Mouse (Mus musculus) kidney, postnatal 0 days (tissue): ENCODE measurements around the gene Mrpl12. TPM values are rescaled to one million over a fixed set of nuclear protein-coding genes. Genes with fewer than 3 reads are reported as not detected.
A peak's percentile ranks its signal among the peaks of the same experiment; 100 is the strongest.

Experiments
- ATAC-seq: fragments of 200-750 bp; cut with Nextera tagmentation; replicated peaks from 2 replicates; pipeline ENCODE4 v1.8.0; 2017; ENCODE audit warnings: low read depth, moderate number of reproducible peaks, moderate TSS enrichment, moderate library complexity; ENCODE audit not compliant: low FRiP score
- DNase-seq: peaks from one replicate; pipeline ENCODE4 v3.0.0-alpha.2; 2016; ENCODE audit warnings: low spot score
- H3K27ac ChIP-seq: fragments of 300-500 bp; sonication (generic); 2 replicates; pipeline ENCODE4 v1.5.1; 2014; ENCODE audit warnings: mild to moderate bottlenecking
- H3K27me3 ChIP-seq: fragments of 300-500 bp; sonication (generic); 2 replicates; pipeline ENCODE4 v1.6.1; 2014; ENCODE audit warnings: low read length, mixed read lengths; ENCODE audit not compliant: insufficient read depth
- H3K36me3 ChIP-seq: fragments of 300-500 bp; sonication (generic); 2 replicates; pipeline ENCODE4 v1.6.1; 2014; ENCODE audit warnings: low read length, mixed read lengths; ENCODE audit not compliant: insufficient read depth
- H3K4me1 ChIP-seq: fragments of 300-500 bp; sonication (generic); replicated peaks from 2 replicates; pipeline ENCODE4 v1.6.1; 2014; ENCODE audit warnings: antibody characterized with exemption, low read length, mixed read lengths; ENCODE audit not compliant: insufficient read depth
- H3K4me2 ChIP-seq: fragments of 300-500 bp; sonication (generic); 2 replicates; pipeline ENCODE4 v1.6.1; 2014; ENCODE audit warnings: mild to moderate bottlenecking, low read length, moderate library complexity, mixed read lengths
- H3K4me3 ChIP-seq: fragments of 300-500 bp; sonication (generic); replicated peaks from 2 replicates; pipeline ENCODE4 v1.5.1; 2014; ENCODE audit warnings: low read depth, low read length
- H3K9ac ChIP-seq: fragments of 300-500 bp; sonication (generic); 2 replicates; pipeline ENCODE4 v1.6.1; 2014; ENCODE audit warnings: low read depth, low read length
- H3K9me3 ChIP-seq: fragments of 300-500 bp; sonication (generic); replicated peaks from 2 replicates; pipeline ENCODE4 v1.6.1; 2016; ENCODE audit warnings: low read length, inconsistent platforms, mixed read lengths
- CTCF ChIP-seq: IDR thresholded peaks from 2 replicates; pipeline ENCODE4 v1.5.1; 2016; ENCODE audit warnings: antibody characterized with exemption, low read depth, mild to moderate bottlenecking, moderate library complexity
- WGBS: fragments of 180-500 bp; shearing (Covaris S2); extraction: QIAGEN DNeasy Blood & Tissue Kit; methylation state at CpG from one replicate; pipeline ENCODE4 v1.1.7; 2014; 5-methylcytosine and 5-hydroxymethylcytosine counted together
- polyA plus RNA-seq: library from polyadenylated mRNA; unstranded; fragments of >200 nt; fragmentation: Nextera tagmentation; extraction: Ambion mirVana; gene quantifications from 2 replicates; pipeline ENCODE4 v1.2.1, GENCODE M21; 2015

Gene Mrpl12
- polyA plus RNA-seq, 1 experiment from 2014 or later, result 224 TPM

GRCm38 (mm10) chr11:120457772-120458751 lies 26.4 kb upstream of the Mrpl12 start, which contains the start of the genes Oxld1 and Ccdc137:
Gene Oxld1, minus strand, starts transcription at chr11:120458068.
Gene Ccdc137, plus strand, starts transcription at chr11:120458115.
- 2% methylated on average over 62 of the region's 62 CpGs for WGBS
- peaks cover 6% of the 10 kb centered on the region for H3K4me1 ChIP-seq
- ATAC-seq (peak; percentile 78), DNase-seq (peak; percentile 95)
- no peaks in the 10 kb centered on the region for H3K9me3 ChIP-seq
- peaks cover 19% of the 10 kb centered on the region for H3K36me3 ChIP-seq
- H3K4me2 ChIP-seq, result peak within 1 kb of the TSS; percentile 97
- no peak for TF ChIP-seq CTCF
- H3K4me3 ChIP-seq, result peak within 1 kb of the TSS; percentile 72
- H3K27ac ChIP-seq, result peak within 1 kb of the TSS; percentile 69
- no peaks in the 10 kb centered on the region for H3K27me3 ChIP-seq
- H3K9ac ChIP-seq, result peak within 1 kb of the TSS; percentile 81

GRCm38 (mm10) chr11:120458847-120459597 lies 25.4 kb upstream of the Mrpl12 start:
- Histone ChIP-seq H3K4me3 (peak overlapping the region; percentile 72), H3K27ac (0 out of 2 replicates have a peak overlapping the region, but pooled peaks have one; percentile 69), H3K27me3 (no peaks in the 10 kb centered on the region), H3K36me3 (peaks cover 22% of the 10 kb centered on the region), H3K4me1 (peaks cover 6% of the 10 kb centered on the region), H3K4me2 (peak overlapping the region; percentile 97), H3K9me3 (no peaks in the 10 kb centered on the region), H3K9ac (peak overlapping the region; percentile 81; the same call in 1 of the 2 replicates)
- WGBS, result 70% methylated on average over 6 of the region's 6 CpGs
- ATAC-seq (no peak), DNase-seq (no peak)
- peak; percentile 33; the same call in 1 of the 2 replicates for TF ChIP-seq CTCF

GRCm38 (mm10) chr11:120463536-120463935 lies 20.9 kb upstream of the Mrpl12 start:
- TF ChIP-seq CTCF, result no peak
- H3K36me3 ChIP-seq, result peaks cover 22% of the 10 kb centered on the region
- H3K9ac ChIP-seq, result no peak overlapping the region
- WGBS, result 98% methylated on average over 2 of the region's 2 CpGs
- no peak overlapping the region for H3K4me2 ChIP-seq
- DNase-seq (no peak), ATAC-seq (no peak)
- H3K27me3 ChIP-seq, result no peaks in the 10 kb centered on the region
- H3K9me3 ChIP-seq, result no peaks in the 10 kb centered on the region
- no peak overlapping the region for H3K4me3 ChIP-seq
- H3K4me1 ChIP-seq, result peaks cover 16% of the 10 kb centered on the region
- no peak overlapping the region for H3K27ac ChIP-seq

- ATAC-seq, result no peak
- no peak overlapping the region for H3K9ac ChIP-seq
- 88% methylated on average over 5 of the region's 5 CpGs for WGBS
These were observed 20.0 kb upstream of the Mrpl12 start for GRCm38 (mm10) chr11:120464365-120464764.

GRCm38 (mm10) chr11:120465521-120465920 lies 18.9 kb upstream of the Mrpl12 start:
- 70% methylated on average over 4 of the region's 4 CpGs for WGBS
- DNase-seq (no peak), ATAC-seq (no peak)
- TF ChIP-seq CTCF, result no peak
- H3K27me3 ChIP-seq, result no peaks in the 10 kb centered on the region
- H3K9me3 ChIP-seq, result no peaks in the 10 kb centered on the region
- peaks cover 23% of the 10 kb centered on the region for H3K36me3 ChIP-seq
- H3K4me1 ChIP-seq, result peaks cover 12% of the 10 kb centered on the region
- H3K4me3 ChIP-seq, result no peak overlapping the region
- no peak overlapping the region for H3K4me2 ChIP-seq
- no peak overlapping the region for H3K27ac ChIP-seq
- H3K9ac ChIP-seq, result no peak overlapping the region

More at GRCm38 (mm10) chr11:120464365-120464764, 20.0 kb upstream of the Mrpl12 start:
- no peak for DNase-seq
- Histone ChIP-seq H3K36me3 (peaks cover 22% of the 10 kb centered on the region), H3K4me2 (no peak overlapping the region), H3K4me3 (no peak overlapping the region), H3K27me3 (no peaks in the 10 kb centered on the region), H3K27ac (no peak overlapping the region), H3K9me3 (no peaks in the 10 kb centered on the region), H3K4me1 (peaks cover 12% of the 10 kb centered on the region)
- no peak for TF ChIP-seq CTCF
